Mouse (Mus musculus) left cerebral cortex, postnatal 14 days (tissue): Measurements from ENCODE around the gene Tmem54. TPM values are rescaled to one million over a fixed set of nuclear protein-coding genes. Genes with fewer than 3 reads are reported as not detected.

Experiments used
- DNase-seq, 2 experiments: peaks; one replicate each; pipeline ENCODE4 v3.0.0; 2021 to 2022; ENCODE audit warnings: low spot score in 2 of 2, mixed read lengths in 1 of 2
- intact Hi-C: fragments of 180-260 bp; cut with DNase I; formaldehyde crosslinking; loops from one replicate; pipeline ENCODE4 v1.15.1; 2025
- long read RNA-seq, 2 experiments: library from polyadenylated mRNA; stranded (forward); transcript quantifications; one replicate each; pipeline ENCODE4 v2.0.0; 2021
- total RNA-seq, 2 experiments: library from RNA; stranded (reverse); gene quantifications; 2 replicates each; pipeline ENCODE4 v1.2.3; 2021

Tmem54 gene
- total RNA-seq: not detected
- long read RNA-seq, experiment 1: 0 reads
- long read RNA-seq, experiment 2: 0 reads

DNA sequence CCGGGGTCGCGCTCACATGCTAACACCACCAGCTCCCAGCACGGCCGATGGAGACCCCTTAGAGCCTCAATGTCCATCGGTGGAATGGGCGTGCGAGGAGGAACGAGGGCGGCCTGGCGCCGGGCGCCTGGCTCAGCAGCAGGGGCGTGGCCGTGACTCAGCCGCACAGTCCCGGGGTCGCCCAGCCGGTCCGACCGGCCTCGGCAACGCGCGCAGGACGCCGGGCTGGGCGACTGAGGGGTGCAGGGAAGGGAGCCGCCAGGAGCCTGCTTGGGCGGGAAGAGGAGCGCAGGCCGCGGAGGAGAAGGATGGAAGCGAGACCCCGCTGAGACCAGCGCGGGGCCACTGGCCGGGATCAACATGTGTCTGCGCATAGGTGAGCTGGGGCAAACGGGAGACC lies at the start of gene Tmem54:
TSS of gene Tmem54 (plus strand) at position 193 of the 400 bp plus-strand sequence.
- no peak for DNase-seq
- intact Hi-C loops: no loop called here

- intact Hi-C loops: no loop called here
- no peak for DNase-seq
These were observed 49.8 kb upstream of the Tmem54 start for GRCm38 (mm10) chr4:129055562-129055961.

GRCm38 (mm10) chr4:129057533-129058206 lies 47.7 kb upstream of the Tmem54 start:
- DNase-seq: peak; percentile 97 to 98
- intact Hi-C loops: no loop called here

DNA sequence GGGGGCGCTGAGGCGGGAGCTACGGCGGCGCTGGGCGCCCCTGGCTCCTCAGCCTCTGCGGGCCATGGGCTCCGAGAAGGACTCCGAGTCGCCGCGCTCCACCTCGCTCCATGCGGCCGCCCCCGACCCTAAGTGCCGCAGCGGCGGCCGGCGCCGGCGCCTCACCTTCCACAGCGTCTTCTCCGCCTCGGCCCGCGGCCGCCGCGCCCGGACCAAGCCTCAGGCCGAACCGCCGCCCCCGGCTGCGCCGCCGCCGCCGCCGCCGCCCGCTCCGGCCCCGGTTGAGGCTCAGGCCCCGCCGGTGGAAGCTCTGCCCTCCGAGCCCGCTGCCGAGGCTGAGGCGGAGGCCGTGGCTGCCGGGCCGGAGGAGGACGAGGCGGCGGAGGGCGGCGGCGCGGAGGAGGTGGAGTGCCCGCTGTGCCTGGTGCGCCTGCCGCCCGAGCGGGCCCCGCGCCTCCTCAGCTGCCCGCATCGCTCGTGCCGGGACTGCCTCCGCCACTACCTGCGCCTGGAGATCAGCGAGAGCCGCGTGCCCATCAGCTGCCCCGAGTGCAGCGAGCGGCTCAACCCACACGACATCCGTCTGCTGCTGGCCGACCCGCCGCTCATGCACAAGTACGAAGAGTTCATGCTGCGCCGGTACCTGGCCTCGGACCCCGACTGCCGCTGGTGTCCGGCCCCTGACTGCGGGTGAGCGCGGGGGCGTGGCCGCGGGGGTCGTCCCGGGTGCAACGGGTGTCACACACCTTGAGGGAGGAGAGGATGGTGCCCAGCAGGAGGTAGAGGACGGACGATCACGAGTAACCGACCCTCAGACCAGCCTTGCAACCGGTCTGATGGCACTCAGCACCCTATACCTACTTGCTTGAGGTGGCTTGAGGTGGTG lies 46.9 kb upstream of the Tmem54 start, which contains the start of gene Rnf19b:
TSS of gene Rnf19b (plus strand) at position 65 of the 886 bp plus-strand sequence.
- peak in 1 of 2 experiments; percentile 21 for DNase-seq
- intact Hi-C loops: no loop called here

DNA sequence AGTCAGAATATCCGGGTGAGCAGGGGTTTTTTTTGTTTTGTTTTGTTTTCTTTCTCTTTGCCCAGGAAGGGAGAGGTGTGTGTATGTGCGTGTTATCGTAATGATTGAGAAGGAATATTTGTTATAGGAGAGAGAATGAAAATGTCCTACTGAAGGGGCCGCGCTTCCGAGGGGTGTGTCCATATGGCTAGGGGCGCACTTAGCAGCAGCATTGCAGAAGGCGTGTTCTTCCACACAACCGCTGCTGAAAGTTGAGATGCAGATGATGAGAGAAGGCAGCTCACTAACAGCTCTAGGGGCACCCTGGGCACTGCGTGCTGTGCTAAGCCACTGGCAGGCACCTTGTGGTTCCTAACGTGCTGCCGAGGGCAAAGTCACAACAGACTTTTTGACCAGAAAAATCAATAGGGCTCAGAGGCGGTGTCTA lies 46.2 kb upstream of the Tmem54 start:
- intact Hi-C loops: no loop called here
- no peak for DNase-seq

- intact Hi-C loops: no loop called here
- no peak for DNase-seq
These were observed 45.4 kb upstream of the Tmem54 start for GRCm38 (mm10) chr4:129059922-129060321.

- intact Hi-C loops: no loop called here
- no peak for DNase-seq
These were observed 43.9 kb upstream of the Tmem54 start for GRCm38 (mm10) chr4:129061486-129061885.

GRCm38 (mm10) chr4:129062281-129063075 lies 42.9 kb upstream of the Tmem54 start:
- no peak for DNase-seq
- intact Hi-C loops: no loop called here

GRCm38 (mm10) chr4:129065688-129066236 lies 39.6 kb upstream of the Tmem54 start:
- intact Hi-C loops: no loop called here

GRCm38 (mm10) chr4:129067638-129068415 lies 37.5 kb upstream of the Tmem54 start:
- DNase-seq: no peak
- intact Hi-C loops: no loop called here

More at GRCm38 (mm10) chr4:129065688-129066236, 39.6 kb upstream of the Tmem54 start:
- DNase-seq: no peak

DNA sequence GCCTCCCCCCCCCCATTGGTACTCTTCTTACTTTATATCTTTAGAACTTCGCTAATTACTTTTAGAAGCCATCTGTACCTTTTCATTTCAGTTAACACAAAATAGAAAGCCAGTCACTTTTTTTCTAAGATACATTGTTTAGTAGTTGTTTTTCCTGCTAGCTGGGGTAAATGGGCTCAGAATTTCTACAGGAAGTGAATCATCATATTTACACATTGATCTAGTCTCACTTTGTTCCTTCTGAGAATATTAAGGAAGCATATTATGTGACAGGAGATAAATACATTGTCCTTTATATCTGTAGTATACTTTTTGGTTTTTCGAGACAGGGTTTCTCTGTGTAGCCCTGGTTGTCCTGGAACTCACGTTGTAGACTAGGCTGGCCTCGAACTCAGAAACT lies 36.5 kb upstream of the Tmem54 start:
- DNase-seq: no peak
- intact Hi-C loops: no loop called here

GRCm38 (mm10) chr4:129079126-129079525 lies 26.2 kb upstream of the Tmem54 start:
- DNase-seq: no peak
- intact Hi-C loops: no loop called here

DNA sequence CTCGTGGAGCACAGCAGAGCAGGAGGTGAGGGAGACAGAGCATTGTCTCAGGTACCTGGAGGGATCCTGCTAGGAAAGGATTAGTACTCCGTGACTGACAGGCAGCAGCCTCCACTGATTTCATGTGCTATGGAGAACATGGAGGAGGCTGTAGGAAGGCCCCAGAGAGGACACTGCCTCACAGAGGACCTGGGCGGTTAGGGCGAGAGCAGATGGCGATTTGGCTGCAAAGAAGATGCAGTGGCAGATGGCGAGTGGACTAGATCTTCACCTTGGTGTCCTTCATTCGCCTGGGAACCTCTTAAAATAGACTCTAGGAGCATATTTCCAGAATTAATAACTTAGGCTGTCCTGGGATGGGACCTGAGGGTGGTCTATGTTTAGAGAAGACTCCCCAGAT lies 24.3 kb upstream of the Tmem54 start:
- intact Hi-C loops: no loop called here
- DNase-seq: no peak

- peak; percentile 44 to 65 for DNase-seq
- intact Hi-C loops: no loop called here
These were observed 23.8 kb upstream of the Tmem54 start for GRCm38 (mm10) chr4:129081512-129081911.

- no peak for DNase-seq
- intact Hi-C loops: loop anchor here (1.0 to 2.0 kb wide), 2 partner anchors 111 to 119 kb away; partner anchors contain the start of gene Azin2
These were observed 23.4 kb upstream of the Tmem54 start for GRCm38 (mm10) chr4:129081939-129082338.

DNA sequence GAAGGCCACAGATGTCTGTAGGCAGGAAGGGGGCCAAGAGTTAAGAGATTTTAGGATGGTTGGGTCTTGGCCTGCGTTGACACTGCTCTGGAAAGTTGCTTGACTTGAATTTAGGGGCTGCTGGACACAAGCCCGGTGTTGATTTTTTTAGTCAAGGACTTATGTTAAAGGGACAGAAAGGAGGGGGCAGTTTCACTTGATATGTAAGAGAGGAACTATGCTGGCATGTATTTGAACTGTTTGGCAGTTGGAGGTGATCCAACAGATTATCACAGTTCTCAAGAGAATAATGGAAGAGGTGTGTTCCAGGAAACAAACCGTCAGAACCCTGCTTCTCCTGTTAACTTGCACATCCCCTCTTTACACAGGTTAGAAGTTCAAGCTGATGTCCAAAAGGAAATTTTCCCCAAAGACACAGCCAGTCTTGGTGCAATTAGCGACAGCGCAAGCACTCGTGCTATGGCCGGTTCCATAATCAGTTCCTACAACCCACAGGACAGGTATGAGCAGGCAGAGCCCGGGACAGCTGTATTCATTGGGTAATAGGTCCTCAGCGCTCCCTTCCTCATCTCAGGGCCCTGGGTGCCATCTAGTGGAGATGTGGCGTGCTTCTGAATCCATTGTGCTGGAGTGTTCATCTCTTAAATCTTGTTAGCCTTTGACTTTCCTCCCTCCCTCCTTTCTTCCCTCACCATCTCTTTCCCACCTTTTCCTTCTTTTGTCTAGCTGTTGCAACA lies 22.8 kb upstream of the Tmem54 start:
- intact Hi-C loops: loop anchor here (1.0 to 2.0 kb wide), 2 partner anchors 111 to 120 kb away; partner anchors contain the start of gene Azin2
- DNase-seq: peak; percentile 65 to 69

- intact Hi-C loops: loop anchor here (5.0 kb wide), 1 partner anchor 178 kb away; no protein-coding TSS in a partner anchor
- DNase-seq: no peak
These were observed 20.5 kb upstream of the Tmem54 start for GRCm38 (mm10) chr4:129084896-129085295.

GRCm38 (mm10) chr4:129086078-129086477 lies 19.3 kb upstream of the Tmem54 start:
- DNase-seq: peak; percentile 78 to 84
- intact Hi-C loops: loop anchor here (5.0 kb wide), 1 partner anchor 179 kb away; no protein-coding TSS in a partner anchor
